Mouse (Mus musculus) olfactory bulb, adult 2 months (tissue): Measurements from ENCODE around the gene Notch3. TPM values are rescaled to one million over a fixed set of nuclear protein-coding genes. Genes with fewer than 3 reads are reported as not detected.

Source experiments
- H3K27ac ChIP-seq: fragments of 200-500 bp; 2 replicates; pipeline ENCODE4 v1.5.1; 2012; ENCODE audit warnings: low read depth, low read length; ENCODE audit not compliant: insufficient read depth
- H3K4me1 ChIP-seq: fragments of 200-500 bp; 2 replicates; pipeline ENCODE4 v1.6.1; 2012; ENCODE audit warnings: low read length; ENCODE audit not compliant: control insufficient read depth, insufficient read depth
- H3K4me3 ChIP-seq: fragments of 200-500 bp; 2 replicates; pipeline ENCODE4 v1.5.1; 2012; ENCODE audit warnings: mild to moderate bottlenecking, low read depth, low read length, moderate library complexity; ENCODE audit not compliant: insufficient read depth
- CTCF ChIP-seq: fragments of 200-500 bp; IDR thresholded peaks from 2 replicates; pipeline ENCODE4 v1.5.1; 2012; ENCODE audit warnings: low read depth, mild to moderate bottlenecking, low read length, moderate library complexity; ENCODE audit not compliant: insufficient read depth
- POLR2A ChIP-seq: fragments of 200-500 bp; IDR thresholded peaks from 2 replicates; pipeline ENCODE4 v1.6.1; 2012; ENCODE audit warnings: mild to moderate bottlenecking, low read depth, low read length, moderate library complexity; ENCODE audit not compliant: insufficient read depth
- WGBS: fragments of 180-500 bp; shearing (Covaris S2); methylation state at CpG from one replicate; pipeline ENCODE4 v1.1.7; 2018; 5-methylcytosine and 5-hydroxymethylcytosine counted together
- polyA plus RNA-seq: library from polyadenylated mRNA; stranded (reverse); fragments of >200 nt; gene quantifications from 2 replicates; pipeline ENCODE4 v1.2.4, GENCODE M21; 2012; ENCODE audit warnings: low replicate concordance; ENCODE audit not compliant: missing spikeins, insufficient read depth, insufficient read length

Gene Notch3
- polyA plus RNA-seq, 1 experiment, result not detected

- Histone ChIP-seq H3K4me1 (peaks cover 8% of the 10 kb centered on the region), H3K27ac (no peak overlapping the region), H3K4me3 (no peak overlapping the region)
- TF ChIP-seq CTCF (no peak), POLR2A (no peak)
- 61% methylated on average over 14 of the region's 14 CpGs for WGBS
These were observed 30.5 kb upstream of the Notch3 start for GRCm38 (mm10) chr17:32197156-32197555.

- no peak overlapping the region for H3K27ac ChIP-seq
These were observed 29.1 kb upstream of the Notch3 start for GRCm38 (mm10) chr17:32195725-32196124.

GRCm38 (mm10) chr17:32193010-32193409 lies 26.4 kb upstream of the Notch3 start:
- WGBS, result 88% methylated on average over 5 of the region's 5 CpGs
- TF ChIP-seq CTCF, result no peak
- TF ChIP-seq POLR2A, result no peak
- Histone ChIP-seq H3K4me3 (no peak overlapping the region), H3K27ac (no peak overlapping the region), H3K4me1 (peaks cover 12% of the 10 kb centered on the region)

More at GRCm38 (mm10) chr17:32195725-32196124, 29.1 kb upstream of the Notch3 start:
- no peak for TF ChIP-seq CTCF
- TF ChIP-seq POLR2A, result no peak
- Histone ChIP-seq H3K4me3 (no peak overlapping the region), H3K4me1 (0 out of 2 replicates have a peak, but pooled peaks cover under 1% of the 10 kb centered on the region)
- WGBS, result 89% methylated on average over 5 of the region's 5 CpGs

- TF ChIP-seq CTCF, result no peak
- TF ChIP-seq POLR2A, result no peak
- WGBS, result 26% methylated on average over 5 of the region's 5 CpGs
- Histone ChIP-seq H3K4me3 (no peak overlapping the region), H3K4me1 (peaks cover 12% of the 10 kb centered on the region), H3K27ac (no peak overlapping the region)
These were observed 23.2 kb upstream of the Notch3 start for GRCm38 (mm10) chr17:32189850-32190249.

- WGBS, result 8% methylated on average over 42 of the region's 42 CpGs
- no peak within 1 kb of the TSS for H3K27ac ChIP-seq
- peak within 1 kb of the TSS; percentile 31 for H3K4me3 ChIP-seq
- no peak for TF ChIP-seq CTCF
- no peak for TF ChIP-seq POLR2A
- peaks cover 12% of the 10 kb centered on the region for H3K4me1 ChIP-seq
These were observed 22.4 kb upstream of the Notch3 start, which contains the start of gene Ephx3 for GRCm38 (mm10) chr17:32188863-32189636. Ephx3 (minus strand) TSS chr17:32189549.

- H3K4me3 ChIP-seq, result no peak overlapping the region
- no peak for TF ChIP-seq POLR2A
- TF ChIP-seq CTCF, result no peak
- WGBS, result 43% methylated on average over 8 of the region's 8 CpGs
- no peak overlapping the region for H3K27ac ChIP-seq
- H3K4me1 ChIP-seq, result no peaks in the 10 kb centered on the region; the same call in 1 of the 2 replicates
These were observed 16.4 kb upstream of the Notch3 start for GRCm38 (mm10) chr17:32183017-32183416.

GRCm38 (mm10) chr17:32179621-32180491 lies 13.2 kb upstream of the Notch3 start:
- no peak for TF ChIP-seq POLR2A
- no peak for TF ChIP-seq CTCF
- WGBS, result 51% methylated on average over 11 of the region's 11 CpGs
- no peak overlapping the region for H3K4me3 ChIP-seq
- H3K4me1 ChIP-seq, result no peaks in the 10 kb centered on the region; the same call in 1 of the 2 replicates
- H3K27ac ChIP-seq, result no peak overlapping the region

- no peaks in the 10 kb centered on the region for H3K4me1 ChIP-seq
- WGBS, result 93% methylated on average over 4 of the region's 4 CpGs
- H3K27ac ChIP-seq, result no peak overlapping the region
- no peak overlapping the region for H3K4me3 ChIP-seq
- no peak for TF ChIP-seq CTCF
- TF ChIP-seq POLR2A, result no peak
These were observed 10.3 kb upstream of the Notch3 start for GRCm38 (mm10) chr17:32176919-32177318.

- TF ChIP-seq POLR2A (no peak), CTCF (no peak)
- no peaks in the 10 kb centered on the region for H3K4me1 ChIP-seq
- no peak overlapping the region for H3K27ac ChIP-seq
- 75% methylated on average over 7 of the region's 7 CpGs for WGBS
- H3K4me3 ChIP-seq, result no peak overlapping the region
These were observed 6.5 kb upstream of the Notch3 start for GRCm38 (mm10) chr17:32173166-32173565.
